Mouse (Mus musculus) liver, embryonic 14.5 days (tissue): ENCODE results near the gene Arhgap22. TPM values are rescaled to one million over a fixed set of nuclear protein-coding genes. Genes with fewer than 3 reads are reported as not detected.

Experiments used
- ATAC-seq: fragments of 200-750 bp; cut with Nextera tagmentation; 2 replicates; pipeline ENCODE4 v1.8.0; 2017; ENCODE audit warnings: moderate number of reproducible peaks, mild to moderate bottlenecking, moderate library complexity; ENCODE audit not compliant: insufficient read depth
- DNase-seq, 3 experiments: peaks; one replicate each; pipeline ENCODE4 v3.0.0-alpha.2; 2012 to 2013; ENCODE audit warnings: low read depth in 3 of 3, low spot score in 3 of 3
- H3K27ac ChIP-seq: fragments of 300-500 bp; sonication (generic); 2 replicates; pipeline ENCODE4 v1.5.1; 2014; ENCODE audit warnings: moderate library complexity, mild to moderate bottlenecking, control low read depth, inconsistent platforms
- H3K27me3 ChIP-seq: fragments of 300-500 bp; sonication (generic); 2 replicates; pipeline ENCODE4 v1.6.1; 2014; ENCODE audit warnings: mild to moderate bottlenecking, low read length, moderate library complexity; ENCODE audit not compliant: control insufficient read depth, insufficient read depth
- H3K36me3 ChIP-seq: fragments of 300-500 bp; sonication (generic); replicated peaks from 2 replicates; pipeline ENCODE4 v1.6.1; 2014; ENCODE audit warnings: low read depth; ENCODE audit not compliant: control insufficient read depth, insufficient read depth
- H3K4me1 ChIP-seq, 2 experiments: fragments of 200-500 bp in 1 of 2; fragments of 300-500 bp in 1 of 2; sonication (generic) in 1 of 2; replicated peaks; 2 replicates each; pipeline ENCODE4 v1.6.1; 2012 to 2014; ENCODE audit warnings: antibody characterized with exemption in 1 of 2, inconsistent platforms in 1 of 2, low read length in 1 of 2; ENCODE audit not compliant: control insufficient read depth in 2 of 2, insufficient read depth in 2 of 2
- H3K4me2 ChIP-seq: fragments of 300-500 bp; sonication (generic); 2 replicates; pipeline ENCODE4 v1.6.1; 2014; ENCODE audit warnings: low read depth, mild to moderate bottlenecking, control low read depth, moderate library complexity
- H3K4me3 ChIP-seq, 2 experiments: fragments of 200-500 bp in 1 of 2; fragments of 300-500 bp in 1 of 2; sonication (generic) in 1 of 2; 2 replicates each; pipeline ENCODE4 v1.5.1; 2012 to 2014; ENCODE audit warnings: low read depth in 2 of 2, low read length in 2 of 2, mild to moderate bottlenecking in 2 of 2, control low read depth in 1 of 2, inconsistent platforms in 1 of 2, moderate library complexity in 1 of 2; ENCODE audit not compliant: insufficient read depth in 1 of 2
- H3K9ac ChIP-seq: fragments of 300-500 bp; sonication (generic); replicated peaks from 2 replicates; pipeline ENCODE4 v1.6.1; 2014; ENCODE audit warnings: mild to moderate bottlenecking, control low read depth, moderate library complexity
- H3K9me3 ChIP-seq: fragments of 300-500 bp; sonication (generic); 2 replicates; pipeline ENCODE4 v1.6.1; 2016; ENCODE audit warnings: low read length, mixed read lengths; ENCODE audit not compliant: control insufficient read depth
- CTCF ChIP-seq: IDR thresholded peaks from 2 replicates; pipeline ENCODE4 v1.5.1; 2016; ENCODE audit warnings: antibody characterized with exemption, low read depth, control low read depth
- EP300 ChIP-seq: IDR thresholded peaks from 2 replicates; pipeline ENCODE4 v1.6.1; 2016; ENCODE audit warnings: antibody characterized with exemption, low read depth
- WGBS: fragments of 180-500 bp; shearing (Covaris S2); extraction: QIAGEN DNeasy Blood & Tissue Kit; methylation state at CpG from one replicate; pipeline ENCODE4 v1.1.7; 2014; ENCODE audit not compliant: insufficient replicate concordance; 5-methylcytosine and 5-hydroxymethylcytosine counted together
- polyA plus RNA-seq, 2 experiments: library from polyadenylated mRNA; depleted of rRNA in 1 of 2; stranded (reverse) in 1 of 2; unstranded in 1 of 2; fragments of >200 nt; fragmentation: Nextera tagmentation in 1 of 2; extraction: Ambion mirVana in 1 of 2; gene quantifications; 2 replicates each; pipeline versions ENCODE4 v1.2.1 to v1.2.3; 2012 to 2014

Arhgap22 gene
- polyA plus RNA-seq, 2 experiments, result 2.0 to 2.6 TPM

DNA sequence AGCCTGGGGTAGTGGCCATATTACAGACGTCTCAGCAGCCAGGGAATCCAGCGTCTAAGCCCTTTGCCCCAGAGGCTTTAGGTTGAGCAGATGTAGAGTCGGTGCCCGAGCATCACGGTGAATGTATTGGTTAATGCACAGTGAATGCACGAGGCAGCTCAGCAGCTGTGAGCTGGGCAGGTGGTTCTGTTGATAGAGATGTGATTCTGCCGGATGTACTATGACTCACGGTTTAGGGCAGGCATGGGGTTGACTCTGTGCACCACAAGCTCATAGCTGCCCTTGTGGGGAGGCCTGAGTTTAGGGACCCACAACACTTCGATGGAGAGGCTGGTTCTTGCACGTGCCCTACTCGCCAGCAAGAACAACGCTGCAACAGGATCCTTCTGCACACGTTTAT, 51.0 kb downstream of the Arhgap22 start:
- Histone ChIP-seq H3K9me3 (no peaks in the 10 kb centered on the region), H3K4me3 (no peak overlapping the region), H3K27me3 (no peaks in the 10 kb centered on the region), H3K36me3 (no peaks in the 10 kb centered on the region), H3K4me1 (no peaks in the 10 kb centered on the region), H3K4me2 (no peak overlapping the region), H3K27ac (no peak overlapping the region), H3K9ac (no peak overlapping the region)
- no peak for DNase-seq
- no peak for ATAC-seq
- WGBS, result 71% methylated on average over 13 of the region's 13 CpGs
- TF ChIP-seq CTCF, result no peak
- no peak for TF ChIP-seq EP300

GRCm38 (mm10) chr14:33276240-33276639, 62.4 kb downstream of the Arhgap22 start:
- no peak overlapping the region for H3K27ac ChIP-seq
- no peaks in the 10 kb centered on the region for H3K36me3 ChIP-seq
- no peaks in the 10 kb centered on the region; a peak in 1 of 4 replicates for H3K4me1 ChIP-seq
- no peak overlapping the region for H3K9ac ChIP-seq
- no peak for ATAC-seq
- H3K4me2 ChIP-seq, result no peak overlapping the region
- TF ChIP-seq EP300, result no peak
- TF ChIP-seq CTCF, result no peak
- no peak overlapping the region for H3K4me3 ChIP-seq
- DNase-seq, result no peak
- H3K27me3 ChIP-seq, result no peaks in the 10 kb centered on the region
- WGBS, result 5% methylated on average over 2 of the region's 2 CpGs
- H3K9me3 ChIP-seq, result no peaks in the 10 kb centered on the region

- ATAC-seq (no peak), DNase-seq (no peak)
- Histone ChIP-seq H3K4me2 (no peak overlapping the region), H3K9me3 (no peaks in the 10 kb centered on the region), H3K27ac (no peak overlapping the region), H3K9ac (no peak overlapping the region), H3K4me3 (no peak overlapping the region), H3K36me3 (no peaks in the 10 kb centered on the region), H3K4me1 (no peaks in the 10 kb centered on the region; a peak in 1 of 4 replicates), H3K27me3 (no peaks in the 10 kb centered on the region)
- 42% methylated on average over 2 of the region's 2 CpGs for WGBS
- no peak for TF ChIP-seq EP300
- no peak for TF ChIP-seq CTCF
Measured at GRCm38 (mm10) chr14:33278374-33278773, 64.5 kb downstream of the Arhgap22 start.

DNA sequence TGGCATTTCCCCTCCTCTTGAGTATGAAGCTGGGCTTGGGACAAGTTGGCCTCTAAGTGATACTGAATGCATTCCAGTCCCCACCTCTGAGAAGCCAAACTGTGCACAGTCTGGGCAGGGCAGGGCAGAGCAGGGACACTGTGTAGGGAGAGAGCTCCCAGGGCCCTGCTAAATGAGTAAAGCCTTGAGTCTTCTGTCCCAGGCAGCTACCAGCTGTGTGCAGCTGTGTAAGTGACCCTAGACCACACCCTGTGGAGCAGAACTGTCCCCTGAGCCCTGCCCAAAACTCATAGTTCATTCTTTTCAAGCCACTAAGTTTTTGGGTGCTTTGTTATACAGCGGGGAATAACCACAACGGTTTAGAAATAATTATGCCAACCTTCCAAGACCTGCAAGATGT, 67.1 kb downstream of the Arhgap22 start:
- TF ChIP-seq EP300, result no peak
- TF ChIP-seq CTCF, result no peak
- Histone ChIP-seq H3K27ac (no peak overlapping the region), H3K9me3 (no peaks in the 10 kb centered on the region), H3K4me2 (no peak overlapping the region), H3K27me3 (no peaks in the 10 kb centered on the region), H3K36me3 (no peaks in the 10 kb centered on the region), H3K9ac (no peak overlapping the region), H3K4me1 (no peaks in the 10 kb centered on the region; a peak in 1 of 4 replicates), H3K4me3 (no peak overlapping the region)
- WGBS, result 69% methylated on average over 2 of the region's 2 CpGs
- no peak for DNase-seq
- no peak for ATAC-seq

GRCm38 (mm10) chr14:33282447-33282846, 68.6 kb downstream of the Arhgap22 start:
- no peaks in the 10 kb centered on the region for H3K36me3 ChIP-seq
- no peak for DNase-seq
- 71% methylated on average over 4 of the region's 4 CpGs for WGBS
- no peak for ATAC-seq
- H3K9ac ChIP-seq, result no peak overlapping the region
- no peaks in the 10 kb centered on the region for H3K9me3 ChIP-seq
- no peak overlapping the region for H3K27ac ChIP-seq
- no peaks in the 10 kb centered on the region for H3K4me1 ChIP-seq
- TF ChIP-seq CTCF (no peak), EP300 (no peak)
- H3K27me3 ChIP-seq, result no peaks in the 10 kb centered on the region
- no peak overlapping the region for H3K4me3 ChIP-seq
- H3K4me2 ChIP-seq, result no peak overlapping the region
